ENCODE assay signal across 22 mouse cellular contexts in the genomic region with DNA sequence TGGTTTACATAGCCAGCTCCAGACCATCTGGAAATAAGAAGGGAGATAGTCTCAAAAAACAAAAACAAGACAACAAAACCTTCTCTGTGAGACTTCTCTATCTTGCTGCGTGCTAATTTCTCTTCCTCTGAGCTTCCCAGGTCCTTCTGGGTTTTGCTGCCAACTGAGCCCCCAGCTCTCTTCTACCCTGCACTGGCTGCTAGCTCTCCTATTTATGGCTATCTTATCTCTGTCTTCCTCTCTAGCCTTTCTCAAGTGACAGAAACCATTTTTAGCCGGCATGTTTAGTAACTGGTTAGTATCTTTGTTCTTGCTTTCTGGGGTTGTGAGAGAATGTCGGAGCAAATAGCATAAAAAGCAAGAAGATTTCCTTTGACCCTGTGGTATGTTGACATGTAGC.
DNase-seq lines count a peak whose midpoint lies in the region; ATAC-seq and TF ChIP-seq lines count a peak whose summit lies in the region.
"Had no signal": no experiment of that assay in that cellular context is flagged by ENCODE, and none has a peak within 500 bp of the region (broad histone marks: within the 10 kb centered on the region; RNA-seq: fewer than 3 reads in every experiment).

No protein-coding gene starts in this region.

- H3K4me2 ChIP-seq in heart, embryonic 11.5 days, result peak overlapping the region; percentile 29
- H3K4me2 ChIP-seq in heart, embryonic 14.5 days (ENCODE audit: low read length), result peak overlapping the region; percentile 44
- no peak overlapping the region for H3K4me2 ChIP-seq in heart, postnatal 0 days (ENCODE audit: low read depth, low read length)
- no peak overlapping the region for H3K4me2 ChIP-seq in hindbrain, embryonic 14.5 days (replicated peaks)
- H3K4me2 ChIP-seq: embryonic facial prominence, embryonic 12.5 days; embryonic facial prominence, embryonic 15.5 days; hindbrain, embryonic 15.5 days had no signal

- peak overlapping the region; percentile 89 for H3K27ac ChIP-seq in heart, embryonic 11.5 days (ENCODE audit: low read depth, low read length)
- H3K27ac ChIP-seq in heart, embryonic 14.5 days (replicated peaks in 1 of 2; ENCODE audit: control insufficient read depth in 1 of 2, insufficient read depth in 1 of 2, low read depth in 2 of 2, low read length in 2 of 2), result peak overlapping the region; percentile 75 to 89
- H3K27ac ChIP-seq in heart, postnatal 0 days (ENCODE audit: low read depth), result peak overlapping the region; percentile 77
- no peak overlapping the region for H3K27ac ChIP-seq in hindbrain, embryonic 14.5 days
- H3K27ac ChIP-seq: embryonic facial prominence, embryonic 12.5 days; embryonic facial prominence, embryonic 15.5 days; gastrocnemius, adult 2 months; hindbrain, embryonic 15.5 days had no signal

- H3K4me1 ChIP-seq in heart, embryonic 11.5 days (ENCODE audit: control insufficient read depth, insufficient read depth, low read length), result peaks cover 25% of the 10 kb centered on the region
- H3K4me1 ChIP-seq in heart, embryonic 14.5 days (ENCODE audit: control insufficient read depth in 2 of 2, insufficient read depth in 2 of 2, low read length in 2 of 2), result peaks cover 33 to 54% of the 10 kb centered on the region in 2 experiments
- peaks cover 24% of the 10 kb centered on the region for H3K4me1 ChIP-seq in heart, postnatal 0 days (ENCODE audit: control insufficient read depth, insufficient read depth)
- no peaks in the 10 kb centered on the region for H3K4me1 ChIP-seq in hindbrain, embryonic 14.5 days (replicated peaks; ENCODE audit: control insufficient read depth, insufficient read depth, low read length)
- H3K4me1 ChIP-seq: embryonic facial prominence, embryonic 12.5 days; embryonic facial prominence, embryonic 15.5 days; hindbrain, embryonic 15.5 days had no signal

- H3K4me3 ChIP-seq in heart, embryonic 11.5 days (ENCODE audit: low read depth, low read length), result no peak overlapping the region
- no peak overlapping the region for H3K4me3 ChIP-seq in heart, embryonic 14.5 days (ENCODE audit: control insufficient read depth in 1 of 2, insufficient read depth in 1 of 2, low read depth in 1 of 2, low read length in 2 of 2)
- no peak overlapping the region for H3K4me3 ChIP-seq in heart, postnatal 0 days (ENCODE audit: low read depth, low read length)
- H3K4me3 ChIP-seq in hindbrain, embryonic 14.5 days (replicated peaks; ENCODE audit: low read length), result no peak overlapping the region
- H3K4me3 ChIP-seq: embryonic facial prominence, embryonic 12.5 days; embryonic facial prominence, embryonic 15.5 days; gastrocnemius, adult 2 months; hindbrain, embryonic 15.5 days had no signal

- no peak for DNase-seq in heart, adult 18-20 months
- DNase-seq in heart, postnatal 4 days, result no peak
- peak; percentile 60 for DNase-seq in heart, postnatal 0 days (ENCODE audit: low spot score)
- no peak for DNase-seq in hindbrain, embryonic 14.5 days (ENCODE audit: low spot score)
- DNase-seq: adrenal gland, adult 2 months; adrenal gland, postnatal 14 days; cerebellum, adult 11 months; cerebellum, adult 2 months; cerebellum, adult 9-11 months; cerebellum, postnatal 25 days; forebrain, postnatal 0 days; gastrocnemius, adult 2 months; gastrocnemius, postnatal 14 days; kidney, adult 2 months had no signal

- H3K27me3 ChIP-seq in heart, embryonic 11.5 days (ENCODE audit: control insufficient read depth, insufficient read depth, low read length), result no peaks in the 10 kb centered on the region
- no peaks in the 10 kb centered on the region for H3K27me3 ChIP-seq in heart, embryonic 14.5 days (ENCODE audit: control insufficient read depth, insufficient read depth, low read length)
- no peaks in the 10 kb centered on the region for H3K27me3 ChIP-seq in heart, postnatal 0 days (ENCODE audit: control insufficient read depth, insufficient read depth, low read length)
- no peaks in the 10 kb centered on the region for H3K27me3 ChIP-seq in hindbrain, embryonic 14.5 days (ENCODE audit: control insufficient read depth, insufficient read depth, low read length)
- H3K27me3 ChIP-seq: embryonic facial prominence, embryonic 12.5 days; embryonic facial prominence, embryonic 15.5 days; hindbrain, embryonic 15.5 days had no signal

- no peak for TF ChIP-seq EP300 in heart, postnatal 0 days (IDR thresholded peaks at IDR 0.05; ENCODE audit: low read depth)

- H3K9ac ChIP-seq in heart, embryonic 11.5 days (ENCODE audit: low read depth, low read length), result no peak overlapping the region
- H3K9ac ChIP-seq in heart, embryonic 14.5 days (ENCODE audit: low read length), result peak overlapping the region; percentile 27; the same call in 1 of the 2 replicates
- no peak overlapping the region; the same call in 1 of the 2 replicates for H3K9ac ChIP-seq in heart, postnatal 0 days (replicated peaks; ENCODE audit: low read depth, low read length)
- no peak overlapping the region for H3K9ac ChIP-seq in hindbrain, embryonic 14.5 days
- H3K9ac ChIP-seq: embryonic facial prominence, embryonic 12.5 days; embryonic facial prominence, embryonic 15.5 days; forebrain, postnatal 0 days; hindbrain, embryonic 15.5 days had no signal

- no peak for TF ChIP-seq CTCF in heart, postnatal 0 days (IDR thresholded peaks at IDR 0.05; ENCODE audit: low read depth)

- H3K9me3 ChIP-seq in heart, embryonic 11.5 days (replicated peaks; ENCODE audit: control insufficient read depth, low read length), result 0 out of 2 replicates have a peak, but pooled peaks cover 3% of the 10 kb centered on the region
- H3K9me3 ChIP-seq in heart, embryonic 14.5 days (ENCODE audit: control insufficient read depth, low read length), result peaks cover 4% of the 10 kb centered on the region; the same call in 1 of the 2 replicates
- no peaks in the 10 kb centered on the region for H3K9me3 ChIP-seq in heart, postnatal 0 days (replicated peaks; ENCODE audit: control insufficient read depth, low read length)
- no peaks in the 10 kb centered on the region for H3K9me3 ChIP-seq in hindbrain, embryonic 14.5 days (ENCODE audit: control insufficient read depth, low read length)
- H3K9me3 ChIP-seq: embryonic facial prominence, embryonic 12.5 days; embryonic facial prominence, embryonic 15.5 days; hindbrain, embryonic 15.5 days had no signal

- ATAC-seq in heart, embryonic 11.5 days (replicated peaks; ENCODE audit: insufficient number of reproducible peaks, low FRiP score, low TSS enrichment), result no peak
- ATAC-seq in heart, embryonic 14.5 days (ENCODE audit: insufficient number of reproducible peaks, insufficient read depth, low FRiP score, low read depth), result no peak; the same call in 1 of the 2 replicates
- no peak for ATAC-seq in heart, postnatal 0 days (ENCODE audit: insufficient read depth, low read depth)
- ATAC-seq in hindbrain, embryonic 14.5 days (ENCODE audit: low FRiP score), result no peak
- ATAC-seq: CD4-positive, CD25-positive, alpha-beta regulatory T cell, adult 4 months; forebrain, embryonic 14.5 days; forebrain, postnatal 0 days; intestine, postnatal 0 days had no signal

- WGBS in heart, embryonic 11.5 days (ENCODE audit: insufficient replicate concordance), result 15% methylated on average over 3 of the region's 3 CpGs
- 8% methylated on average over 3 of the region's 3 CpGs for WGBS in heart, embryonic 14.5 days
- 9% methylated on average over 3 of the region's 3 CpGs for WGBS in heart, postnatal 0 days
- WGBS in hindbrain, embryonic 14.5 days, result 97% methylated on average over 3 of the region's 3 CpGs

- H3K36me3 ChIP-seq in heart, embryonic 11.5 days (ENCODE audit: control insufficient read depth, insufficient read depth, low read length), result no peaks in the 10 kb centered on the region
- H3K36me3 ChIP-seq in heart, embryonic 14.5 days (ENCODE audit: control insufficient read depth, insufficient read depth, low read length), result no peaks in the 10 kb centered on the region
- H3K36me3 ChIP-seq in heart, postnatal 0 days (replicated peaks; ENCODE audit: control insufficient read depth, insufficient read depth, low read length), result no peaks in the 10 kb centered on the region
- H3K36me3 ChIP-seq in hindbrain, embryonic 14.5 days (replicated peaks; ENCODE audit: control insufficient read depth, insufficient read depth), result no peaks in the 10 kb centered on the region
- H3K36me3 ChIP-seq: embryonic facial prominence, embryonic 12.5 days; embryonic facial prominence, embryonic 15.5 days; hindbrain, embryonic 15.5 days had no signal

Comparison
In these comparisons a context has a peak if more than half of its experiments do, and no peak if none do; other contexts are left out.
1. H3K4me2 ChIP-seq: peak in heart, embryonic 11.5 days (single experiment) and heart, embryonic 14.5 days (single experiment); none in heart, postnatal 0 days (single experiment) and hindbrain, embryonic 14.5 days (single experiment).